In the genomic region with DNA sequence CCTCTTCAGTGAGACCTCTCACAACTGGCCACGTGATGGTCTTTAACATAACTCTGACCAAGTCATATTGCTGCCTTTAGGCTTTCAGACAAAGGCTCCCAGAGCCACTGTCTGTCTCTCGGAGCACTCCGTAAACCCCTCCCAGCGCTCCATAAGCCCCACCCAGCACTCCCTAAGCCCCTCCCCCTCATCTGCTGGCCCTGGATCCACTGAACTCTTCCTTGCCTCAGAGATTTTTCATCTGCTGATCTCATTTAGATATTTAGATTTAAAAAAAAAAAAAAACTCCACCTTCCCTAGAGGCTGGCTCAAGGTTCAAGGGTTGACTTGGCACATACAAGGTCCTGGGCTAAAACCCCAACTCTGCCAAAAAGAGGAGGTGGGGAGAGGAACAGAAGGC, we compare ENCODE assay signal across 16 mouse cellular contexts. TPM values are rescaled to one million over a fixed set of nuclear protein-coding genes. Genes with fewer than 3 reads are reported as not detected.
DNase-seq lines count a peak whose midpoint lies in the region; ATAC-seq and TF ChIP-seq lines count a peak whose summit lies in the region.
"Had no signal": no experiment of that assay in that cellular context is flagged by ENCODE, and none has a peak within 500 bp of the region (broad histone marks: within the 10 kb centered on the region; RNA-seq: fewer than 3 reads in every experiment).

No protein-coding gene starts in this region.

- DNase-seq in embryo, embryonic 10.5 days (ENCODE audit: low spot score) = peak; percentile 31
- no peak for DNase-seq in embryo, embryonic 10 days (ENCODE audit: low spot score)
- DNase-seq in lung, adult 2 months = no peak
- DNase-seq in kidney, postnatal 36 days = peak; percentile 62 to 76
- DNase-seq in retina, embryonic 14.5 days (ENCODE audit: low spot score) = peak; percentile 37
- DNase-seq in heart, postnatal 10 days = no peak
- no peak for DNase-seq in cerebellum, adult 9-11 months
- DNase-seq: cerebellum, adult 2 months; gastrocnemius, postnatal 14 days; liver, embryonic 13.5 days; lung, postnatal 4 days had no signal

- H3K9me3 ChIP-seq in lung, embryonic 16.5 days (ENCODE audit: control insufficient read depth, low read length) = no peaks in the 10 kb centered on the region
- H3K9me3 ChIP-seq: embryonic facial prominence, embryonic 12.5 days; heart, embryonic 10.5 days; liver, embryonic 13.5 days; midbrain, embryonic 12.5 days had no signal

- H3K9ac ChIP-seq in lung, embryonic 16.5 days (ENCODE audit: low read length) = no peak overlapping the region
- H3K9ac ChIP-seq: embryonic facial prominence, embryonic 12.5 days; liver, embryonic 13.5 days; midbrain, embryonic 12.5 days had no signal

- no peak overlapping the region for H3K4me3 ChIP-seq in lung, embryonic 16.5 days (ENCODE audit: low read length)
- H3K4me3 ChIP-seq in lung, adult 2 months (replicated peaks; ENCODE audit: extremely low read depth, low read depth, low read length) = no peak overlapping the region
- H3K4me3 ChIP-seq: embryonic facial prominence, embryonic 12.5 days; heart, embryonic 10.5 days; liver, embryonic 13.5 days; midbrain, embryonic 12.5 days had no signal

- no peak for TF ChIP-seq CTCF in lung, adult 2 months (IDR thresholded peaks at IDR 0.05; ENCODE audit: insufficient read depth, low read length)

- intact Hi-C loops in heart, postnatal 10 days (cut with DNase I) = no loop called here

- no peaks in the 10 kb centered on the region for H3K4me1 ChIP-seq in lung, embryonic 16.5 days (replicated peaks; ENCODE audit: control insufficient read depth, insufficient read depth, low read length)
- no peaks in the 10 kb centered on the region for H3K4me1 ChIP-seq in lung, adult 2 months (ENCODE audit: control insufficient read depth, insufficient read depth, low read length)
- H3K4me1 ChIP-seq: embryonic facial prominence, embryonic 12.5 days; heart, embryonic 10.5 days; midbrain, embryonic 12.5 days had no signal

- H3K4me2 ChIP-seq in lung, embryonic 16.5 days (ENCODE audit: low read depth, low read length) = no peak overlapping the region
- H3K4me2 ChIP-seq: embryonic facial prominence, embryonic 12.5 days; liver, embryonic 13.5 days; midbrain, embryonic 12.5 days had no signal

- WGBS in lung, embryonic 16.5 days = 35% methylated on average over 4 of the region's 4 CpGs
- WGBS in lung, adult 2 months = 61% methylated on average over 4 of the region's 4 CpGs

- no peaks in the 10 kb centered on the region for H3K36me3 ChIP-seq in lung, embryonic 16.5 days (ENCODE audit: control insufficient read depth, insufficient read depth, low read length)
- H3K36me3 ChIP-seq: heart, embryonic 10.5 days; liver, embryonic 13.5 days had no signal

- H3K27me3 ChIP-seq in lung, embryonic 16.5 days (ENCODE audit: control insufficient read depth, insufficient read depth, low read depth, low read length) = no peaks in the 10 kb centered on the region
- H3K27me3 ChIP-seq: embryonic facial prominence, embryonic 12.5 days; liver, embryonic 13.5 days; midbrain, embryonic 12.5 days had no signal

- TF ChIP-seq POLR2A in lung, adult 2 months (IDR thresholded peaks at IDR 0.05; ENCODE audit: borderline replicate concordance, extremely low read depth, low read depth, low read length) = no peak

- no peak overlapping the region for H3K27ac ChIP-seq in lung, embryonic 16.5 days (ENCODE audit: low read length)
- H3K27ac ChIP-seq: embryonic facial prominence, embryonic 12.5 days; heart, embryonic 10.5 days; liver, embryonic 13.5 days; midbrain, embryonic 12.5 days had no signal

- 0 out of 2 replicates have a peak, but pooled peaks have one; percentile 41 for ATAC-seq in lung, embryonic 16.5 days (ENCODE audit: low read depth)
- ATAC-seq: Patski had no signal

RNA-seq across cellular contexts. Expression of a gene that starts 10.8 kb away (rescaled TPM):
- 2.0 and 2.3 TPM in 2 replicates for polyA plus RNA-seq in lung, embryonic 16.5 days (2015; fragmentation: Nextera tagmentation; extraction: Ambion mirVana)
- 3.2 and 9.1 TPM in 2 replicates for polyA plus RNA-seq in lung, adult 2 months (2012; rRNA removed)
- 10 to 100 TPM in 1 of 2 experiments, 1 to 10 TPM in 1; 2.0 to 11.3 TPM for total RNA-seq in heart, postnatal 10 days (2021)

RNA-seq across cellular contexts. Expression of a gene that starts 38.9 kb away (rescaled TPM):
- polyA plus RNA-seq in lung, embryonic 16.5 days (2015; fragmentation: Nextera tagmentation; extraction: Ambion mirVana) = 39.9 and 40.2 TPM in 2 replicates
- 24.2 and 31.2 TPM in 2 replicates for polyA plus RNA-seq in lung, adult 2 months (2012; rRNA removed)
- total RNA-seq in heart, postnatal 10 days (2021) = 10 to 100 TPM; 28.3 to 31.9 TPM

RNA-seq across cellular contexts. Expression of a gene that starts 39.2 kb away (rescaled TPM):
- 0.68 and 0.91 TPM in 2 replicates for polyA plus RNA-seq in lung, embryonic 16.5 days (2015; fragmentation: Nextera tagmentation; extraction: Ambion mirVana)
- polyA plus RNA-seq in lung, adult 2 months (2012; rRNA removed) = 4.6 and 5.9 TPM in 2 replicates
- 1 to 10 TPM in 1 of 2 experiments, under 1 TPM in 1; 0.84 to 1.1 TPM for total RNA-seq in heart, postnatal 10 days (2021)

RNA-seq across cellular contexts. Expression of a gene that starts 58.4 kb away (rescaled TPM):
- 6.0 and 7.5 TPM in 2 replicates for polyA plus RNA-seq in lung, embryonic 16.5 days (2015; fragmentation: Nextera tagmentation; extraction: Ambion mirVana)
- 47.2 and 58.0 TPM in 2 replicates for polyA plus RNA-seq in lung, adult 2 months (2012; rRNA removed)
- total RNA-seq in heart, postnatal 10 days (2021) = 1 to 10 TPM; 6.9 to 8.8 TPM

Comparison
In these comparisons a context has a peak if more than half of its experiments do, and no peak if none do; other contexts are left out.
1. DNase-seq: peak in embryo, embryonic 10.5 days (single experiment), kidney, postnatal 36 days (2 of 2) and retina, embryonic 14.5 days (single experiment); none in embryo, embryonic 10 days (single experiment), lung, adult 2 months (single experiment), heart, postnatal 10 days (0 of 2) and cerebellum, adult 9-11 months (single experiment).